Mouse (Mus musculus) forebrain, embryonic 14.5 days (tissue): ENCODE measurements at regions not wholly inside any gene's neighbourhood (a gene's known extent, or its start where the extent isn't known, plus 50 kb on each side); places are given as distances from the start of the nearest gene placed in this dataset.
A peak's percentile ranks its signal among the peaks of the same experiment; 100 is the strongest.

Experiments used
- ATAC-seq: fragments of 200-750 bp; cut with Nextera tagmentation; 2 replicates; pipeline ENCODE4 v1.8.0; 2017; ENCODE audit warnings: mild to moderate bottlenecking, moderate library complexity
- DNase-seq: peaks from one replicate; pipeline ENCODE4 v3.0.0-alpha.2; 2015; ENCODE audit warnings: low spot score
- H3K27ac ChIP-seq: fragments of 300-500 bp; sonication (generic); 2 replicates; pipeline ENCODE4 v1.5.1; 2014; ENCODE audit warnings: low read depth, mild to moderate bottlenecking, control low read depth, low read length, moderate library complexity
- H3K27me3 ChIP-seq: fragments of 300-500 bp; sonication (generic); replicated peaks from 2 replicates; pipeline ENCODE4 v1.6.1; 2014; ENCODE audit warnings: low read length, control low read depth, mixed read lengths; ENCODE audit not compliant: control insufficient read depth, insufficient read depth
- H3K36me3 ChIP-seq: fragments of 300-500 bp; sonication (generic); 2 replicates; pipeline ENCODE4 v1.6.1; 2014; ENCODE audit warnings: low read length, control low read depth; ENCODE audit not compliant: control insufficient read depth, insufficient read depth
- H3K4me1 ChIP-seq: fragments of 300-500 bp; sonication (generic); 2 replicates; pipeline ENCODE4 v1.6.1; 2014; ENCODE audit warnings: antibody characterized with exemption, low read length, control low read depth; ENCODE audit not compliant: control insufficient read depth, insufficient read depth
- H3K4me2 ChIP-seq: fragments of 300-500 bp; sonication (generic); 2 replicates; pipeline ENCODE4 v1.6.1; 2014; ENCODE audit warnings: mild to moderate bottlenecking, control low read depth, low read length
- H3K4me3 ChIP-seq: fragments of 300-500 bp; sonication (generic); 2 replicates; pipeline ENCODE4 v1.5.1; 2014; ENCODE audit warnings: low read depth, low read length, control low read depth
- H3K9ac ChIP-seq: fragments of 300-500 bp; sonication (generic); 2 replicates; pipeline ENCODE4 v1.6.1; 2014; ENCODE audit warnings: mild to moderate bottlenecking, low read length, control low read depth, moderate library complexity
- H3K9me3 ChIP-seq: fragments of 300-500 bp; sonication (generic); replicated peaks from 2 replicates; pipeline ENCODE4 v1.6.1; 2016; ENCODE audit warnings: low read length, control low read depth, mixed read lengths; ENCODE audit not compliant: control insufficient read depth
- WGBS: fragments of 180-500 bp; shearing (Covaris S2); extraction: QIAGEN DNeasy Blood & Tissue Kit; methylation state at CpG from one replicate; pipeline ENCODE4 v1.1.7; 2014; 5-methylcytosine and 5-hydroxymethylcytosine counted together

GRCm38 (mm10) chr8:10805405-10806151 lies 202.7 kb downstream of the Irs2 start:
- 4% methylated on average over 22 of the region's 25 CpGs for WGBS
- Histone ChIP-seq H3K27ac (no peak overlapping the region), H3K4me1 (peaks cover 10% of the 10 kb centered on the region), H3K9ac (peak overlapping the region; percentile 46), H3K4me2 (peak overlapping the region; percentile 38), H3K27me3 (no peaks in the 10 kb centered on the region), H3K9me3 (no peaks in the 10 kb centered on the region), H3K36me3 (no peaks in the 10 kb centered on the region), H3K4me3 (no peak overlapping the region)
- DNase-seq: peak; percentile 49
- ATAC-seq: peak; percentile 37; the same call in 1 of the 2 replicates

GRCm38 (mm10) chr8:10804974-10805373 lies 203.3 kb downstream of the Irs2 start:
- Histone ChIP-seq H3K27me3 (no peaks in the 10 kb centered on the region), H3K9me3 (no peaks in the 10 kb centered on the region), H3K27ac (no peak overlapping the region), H3K4me3 (no peak overlapping the region), H3K9ac (no peak overlapping the region), H3K4me1 (peaks cover 10% of the 10 kb centered on the region), H3K36me3 (no peaks in the 10 kb centered on the region), H3K4me2 (no peak overlapping the region)
- ATAC-seq: no peak
- WGBS: 52% methylated on average over 3 of the region's 3 CpGs
- DNase-seq: no peak

DNA sequence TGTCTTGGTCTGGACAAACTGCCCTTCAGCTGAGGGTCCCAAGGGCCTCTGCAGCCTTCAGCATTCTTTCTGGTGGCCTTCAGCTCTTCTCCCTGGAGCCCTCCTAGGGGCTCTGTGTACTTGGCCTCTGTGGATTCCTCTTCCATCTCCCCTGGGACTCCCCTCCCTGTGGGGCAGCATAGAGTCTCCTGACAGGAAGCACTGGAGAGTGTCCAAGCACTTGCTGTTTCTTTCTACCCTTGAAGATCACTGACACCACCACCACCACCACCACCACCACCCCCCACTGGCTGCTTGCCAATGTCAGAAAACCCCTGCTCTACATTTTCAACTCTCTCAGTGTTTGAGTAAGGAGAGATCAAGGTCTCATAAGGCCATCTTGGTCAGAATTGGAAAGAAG lies 206.3 kb downstream of the Irs2 start:
- H3K9me3 ChIP-seq: no peaks in the 10 kb centered on the region
- no peak overlapping the region for H3K4me3 ChIP-seq
- H3K36me3 ChIP-seq: no peaks in the 10 kb centered on the region
- H3K4me2 ChIP-seq: no peak overlapping the region
- H3K27me3 ChIP-seq: no peaks in the 10 kb centered on the region
- peaks cover 10% of the 10 kb centered on the region for H3K4me1 ChIP-seq
- no peak overlapping the region for H3K9ac ChIP-seq
- DNase-seq (no peak), ATAC-seq (no peak)
- no peak overlapping the region for H3K27ac ChIP-seq

DNA sequence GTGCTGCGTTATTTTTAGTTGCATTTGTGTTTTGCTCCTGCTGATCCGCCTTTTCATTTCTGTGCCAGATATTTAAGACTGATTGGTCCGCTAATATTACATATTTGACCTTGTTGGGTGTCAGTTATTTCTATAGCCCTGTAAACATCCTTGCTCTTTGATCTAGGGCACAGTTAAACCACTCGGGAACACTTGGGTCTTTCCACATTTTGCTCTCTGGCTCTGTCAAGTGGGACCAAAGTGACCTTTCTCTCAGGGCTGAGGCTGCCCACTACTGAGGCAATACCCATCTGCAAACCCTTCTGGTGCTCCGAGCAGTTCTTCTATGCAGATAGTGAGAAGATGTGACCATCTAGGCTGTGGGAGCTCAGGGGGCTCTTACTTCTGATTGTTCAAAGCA lies 206.7 kb downstream of the Irs2 start:
- Histone ChIP-seq H3K4me2 (no peak overlapping the region), H3K9ac (no peak overlapping the region), H3K36me3 (no peaks in the 10 kb centered on the region), H3K9me3 (no peaks in the 10 kb centered on the region), H3K4me1 (peaks cover 10% of the 10 kb centered on the region), H3K27ac (no peak overlapping the region), H3K27me3 (no peaks in the 10 kb centered on the region), H3K4me3 (no peak overlapping the region)
- no peak for ATAC-seq
- WGBS: 87% methylated on average over 5 of the region's 5 CpGs
- no peak for DNase-seq

DNA sequence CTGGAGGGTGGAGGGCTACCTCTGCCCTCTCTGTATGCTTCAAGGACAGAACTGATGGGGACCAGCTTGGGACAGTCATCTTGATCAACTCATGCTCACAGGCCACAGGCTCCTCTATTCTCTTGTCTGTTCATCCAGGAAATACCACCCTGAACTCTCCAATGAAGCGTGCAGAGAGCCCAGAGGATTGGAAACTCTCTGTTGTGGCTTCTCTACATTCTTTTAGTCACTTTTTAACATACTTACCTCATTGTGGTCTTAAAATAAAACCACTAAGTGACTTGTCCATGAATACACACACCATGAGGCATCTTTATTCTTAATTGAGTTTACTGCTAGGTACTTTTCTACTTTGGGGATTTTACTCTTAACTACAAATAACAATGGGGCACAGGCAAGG lies 209.8 kb downstream of the Irs2 start:
- ATAC-seq (no peak), DNase-seq (no peak)
- no peak overlapping the region for H3K4me2 ChIP-seq
- no peaks in the 10 kb centered on the region for H3K27me3 ChIP-seq
- no peaks in the 10 kb centered on the region for H3K36me3 ChIP-seq
- H3K4me3 ChIP-seq: no peak overlapping the region
- no peak overlapping the region for H3K9ac ChIP-seq
- no peaks in the 10 kb centered on the region for H3K9me3 ChIP-seq
- no peak overlapping the region for H3K27ac ChIP-seq
- WGBS: 79% methylated on average over 1 of the region's 1 CpGs
- H3K4me1 ChIP-seq: peaks cover 8% of the 10 kb centered on the region

DNA sequence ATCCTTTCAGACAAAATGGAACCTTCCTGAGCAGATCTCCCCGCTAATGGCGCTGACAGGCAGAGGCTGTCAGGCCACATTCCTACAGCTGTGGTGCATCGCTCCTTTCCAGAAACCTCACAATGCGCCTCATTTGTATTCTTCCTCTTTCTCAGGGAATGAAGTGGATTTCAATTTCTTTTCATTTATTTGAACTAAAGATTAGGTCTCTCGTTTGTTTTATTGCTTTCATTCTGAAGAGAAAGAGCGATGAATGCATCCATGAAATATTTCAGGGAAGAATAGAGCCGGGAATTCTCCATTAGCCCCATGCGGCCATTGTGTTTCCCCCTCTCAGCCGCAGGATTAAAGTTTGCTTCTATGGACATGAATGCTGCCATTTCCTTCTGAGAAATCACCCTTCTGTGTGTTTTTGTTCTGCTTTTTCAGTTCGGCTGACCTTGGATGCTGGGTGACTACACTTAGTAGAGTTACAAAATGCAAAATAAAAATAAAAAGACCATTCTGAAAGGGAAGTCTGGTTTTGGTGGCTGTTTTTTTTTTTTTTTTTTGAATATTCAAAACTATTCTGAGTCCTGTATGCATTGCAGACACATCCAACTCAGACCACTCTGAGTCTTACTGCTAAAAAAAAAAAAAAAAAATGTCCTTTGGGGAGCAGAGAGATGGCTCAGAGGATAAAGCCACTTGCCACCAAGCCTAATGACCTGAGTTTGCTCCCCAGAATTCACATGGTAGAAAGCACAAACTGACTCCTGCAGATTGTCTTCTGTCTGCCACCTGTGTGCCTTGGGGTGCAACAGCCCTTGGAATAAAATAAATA lies 213.7 kb downstream of the Irs2 start:
- DNase-seq (peak; percentile 86), ATAC-seq (peak; percentile 90)
- WGBS: 1% methylated on average over 10 of the region's 10 CpGs
- Histone ChIP-seq H3K4me2 (no peak overlapping the region), H3K27ac (peak overlapping the region; percentile 44; the same call in 1 of the 2 replicates), H3K9me3 (no peaks in the 10 kb centered on the region), H3K4me1 (peaks cover 9% of the 10 kb centered on the region), H3K27me3 (no peaks in the 10 kb centered on the region), H3K4me3 (no peak overlapping the region), H3K36me3 (no peaks in the 10 kb centered on the region), H3K9ac (no peak overlapping the region)

GRCm38 (mm10) chr8:10793670-10794366 lies 214.4 kb downstream of the Irs2 start:
- no peak for DNase-seq
- WGBS: 83% methylated on average over 9 of the region's 9 CpGs

DNA sequence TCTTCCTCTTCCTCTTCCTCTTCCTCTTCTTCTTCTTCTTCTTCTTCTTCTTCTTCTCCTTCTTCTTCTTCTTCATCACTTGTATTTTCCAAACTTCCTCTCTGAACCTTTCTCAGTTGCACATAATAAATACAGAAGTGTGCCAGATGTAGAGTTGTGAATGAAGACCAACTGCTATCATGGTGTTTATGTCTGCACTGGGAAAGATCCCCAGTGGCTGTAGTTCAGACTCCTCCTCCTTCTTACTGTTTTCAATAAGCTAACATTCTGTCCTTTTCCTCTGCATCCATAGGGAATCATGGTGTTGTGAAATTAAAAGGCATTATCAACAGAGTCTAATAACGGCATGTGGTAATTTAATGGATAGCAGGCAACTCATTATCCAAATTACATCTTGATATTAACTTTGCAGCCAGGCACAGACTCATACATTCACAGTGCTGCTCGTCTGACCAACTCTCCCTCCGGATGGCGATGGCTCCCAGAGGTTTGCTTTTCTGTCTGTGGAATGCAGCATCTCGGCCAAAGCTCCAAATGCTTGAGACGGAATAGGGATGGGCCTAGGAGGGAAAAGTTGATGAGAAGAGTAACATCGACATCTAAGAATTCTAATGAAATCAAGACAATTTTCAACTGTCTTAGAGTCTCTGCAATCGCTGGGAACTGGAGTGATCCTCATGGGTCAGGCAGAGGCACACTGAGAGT lies 219.6 kb downstream of the Irs2 start:
- H3K4me2 ChIP-seq: no peak overlapping the region
- H3K27ac ChIP-seq: no peak overlapping the region
- no peaks in the 10 kb centered on the region for H3K9me3 ChIP-seq
- no peak for ATAC-seq
- DNase-seq: no peak
- H3K27me3 ChIP-seq: no peaks in the 10 kb centered on the region
- H3K4me3 ChIP-seq: no peak overlapping the region
- 84% methylated on average over 8 of the region's 8 CpGs for WGBS
- no peak overlapping the region for H3K9ac ChIP-seq
- H3K36me3 ChIP-seq: no peaks in the 10 kb centered on the region
- peaks cover 5% of the 10 kb centered on the region; the same call in 1 of the 2 replicates for H3K4me1 ChIP-seq

More at GRCm38 (mm10) chr8:10793670-10794366, 214.4 kb downstream of the Irs2 start:
- Histone ChIP-seq H3K27me3 (no peaks in the 10 kb centered on the region), H3K4me1 (peaks cover 9% of the 10 kb centered on the region), H3K27ac (peak overlapping the region; percentile 15; the same call in 1 of the 2 replicates), H3K4me3 (no peak overlapping the region), H3K9ac (no peak overlapping the region), H3K9me3 (no peaks in the 10 kb centered on the region), H3K4me2 (no peak overlapping the region), H3K36me3 (no peaks in the 10 kb centered on the region)
- ATAC-seq: peak; percentile 25
